Mouse (Mus musculus) thymus, adult 2 months (tissue): ENCODE data around the gene Cdk10.

ENCODE experiments used
- CTCF ChIP-seq: fragments of 200-500 bp; IDR thresholded peaks from 2 replicates; pipeline ENCODE4 v1.5.1; 2012; ENCODE audit warnings: mild to moderate bottlenecking, control low read depth, low read length, moderate library complexity, borderline replicate concordance; ENCODE audit not compliant: control insufficient read depth, poor library complexity, insufficient read depth; ENCODE audit errors: extremely low read depth
- POLR2A ChIP-seq: fragments of 200-500 bp; IDR thresholded peaks from 2 replicates; pipeline ENCODE4 v1.6.1; 2012; ENCODE audit warnings: mild to moderate bottlenecking, low read length, control low read depth, moderate library complexity; ENCODE audit not compliant: control insufficient read depth, poor library complexity, insufficient read depth; ENCODE audit errors: extremely low read depth

GRCm38 (mm10) chr8:123235520-123236497 lies 11.2 kb downstream of the Cdk10 start, which contains the start of gene Spata2l:
- TF ChIP-seq POLR2A (peak; percentile 70), CTCF (peak; percentile 35; the same call in 1 of the 2 replicates)
